Mouse (Mus musculus) lung, postnatal 0 days (tissue): ENCODE results near the gene Nhlrc3. TPM values are rescaled to one million over a fixed set of nuclear protein-coding genes. Genes with fewer than 3 reads are reported as not detected.

ENCODE experiments used
- ATAC-seq: fragments of 200-750 bp; cut with Nextera tagmentation; 2 replicates; pipeline ENCODE4 v1.8.0; 2017; ENCODE audit warnings: moderate library complexity
- DNase-seq: peaks from one replicate; pipeline ENCODE4 v3.0.0-alpha.2; 2016; ENCODE audit warnings: low spot score
- H3K27ac ChIP-seq: fragments of 300-500 bp; sonication (generic); 2 replicates; pipeline ENCODE4 v1.5.1; 2014; ENCODE audit warnings: antibody characterized with exemption, mild to moderate bottlenecking, low read length, mixed read lengths
- H3K27me3 ChIP-seq: fragments of 300-500 bp; sonication (generic); replicated peaks from 2 replicates; pipeline ENCODE4 v1.6.1; 2014; ENCODE audit warnings: low read length, mixed read lengths; ENCODE audit not compliant: insufficient read depth
- H3K36me3 ChIP-seq: fragments of 300-500 bp; sonication (generic); 2 replicates; pipeline ENCODE4 v1.6.1; 2014; ENCODE audit warnings: low read length, mixed read lengths; ENCODE audit not compliant: insufficient read depth
- H3K4me1 ChIP-seq: fragments of 300-500 bp; sonication (generic); 2 replicates; pipeline ENCODE4 v1.6.1; 2014; ENCODE audit warnings: antibody characterized with exemption, low read depth, low read length, mixed read lengths; ENCODE audit not compliant: insufficient read depth
- H3K4me2 ChIP-seq: fragments of 300-500 bp; sonication (generic); replicated peaks from 2 replicates; pipeline ENCODE4 v1.6.1; 2014; ENCODE audit warnings: low read depth, mild to moderate bottlenecking, low read length, moderate library complexity, mixed read lengths
- H3K4me3 ChIP-seq: fragments of 300-500 bp; sonication (generic); 2 replicates; pipeline ENCODE4 v1.5.1; 2014; ENCODE audit warnings: low read depth, low read length
- H3K9ac ChIP-seq: fragments of 300-500 bp; sonication (generic); replicated peaks from 2 replicates; pipeline ENCODE4 v1.6.1; 2014; ENCODE audit warnings: low read depth, mild to moderate bottlenecking
- H3K9me3 ChIP-seq: fragments of 300-500 bp; sonication (generic); 2 replicates; pipeline ENCODE4 v1.6.1; 2016; ENCODE audit warnings: low read length, mixed read lengths
- CTCF ChIP-seq: IDR thresholded peaks from 2 replicates; pipeline ENCODE4 v1.5.1; 2016; ENCODE audit warnings: antibody characterized with exemption, mild to moderate bottlenecking
- EP300 ChIP-seq: IDR thresholded peaks from 2 replicates; pipeline ENCODE4 v1.6.1; 2016; ENCODE audit warnings: antibody characterized with exemption, mild to moderate bottlenecking, control low read depth
- WGBS: fragments of 180-500 bp; shearing (Covaris S2); extraction: QIAGEN DNeasy Blood & Tissue Kit; methylation state at CpG from one replicate; pipeline ENCODE4 v1.1.7; 2014; 5-methylcytosine and 5-hydroxymethylcytosine counted together
- polyA plus RNA-seq: library from polyadenylated mRNA; unstranded; fragments of >200 nt; fragmentation: Nextera tagmentation; extraction: Ambion mirVana; gene quantifications from 2 replicates; pipeline ENCODE4 v1.2.1, GENCODE M21; 2015

Gene Nhlrc3
- polyA plus RNA-seq, 1 experiment from 2014 or later: 11.2 TPM

DNA sequence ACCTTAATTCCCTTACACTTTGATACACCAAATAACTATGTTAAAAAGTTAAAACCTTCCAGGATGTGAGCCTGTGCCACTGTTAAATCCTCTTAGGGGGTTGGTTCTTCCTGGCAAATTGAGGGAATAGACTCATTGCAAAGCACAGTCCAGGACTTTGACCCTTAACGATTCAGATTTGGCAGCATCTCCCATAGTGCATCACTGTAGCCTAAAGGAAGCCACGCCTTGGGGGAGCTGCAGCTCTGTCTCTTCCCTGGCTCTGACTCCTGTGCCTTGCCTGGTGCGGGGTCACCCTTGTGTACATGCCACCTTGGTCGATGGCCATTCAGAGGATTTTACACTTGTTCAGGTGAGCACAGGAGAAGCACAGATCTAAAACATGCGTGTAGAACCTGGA, 6.5 kb upstream of the Nhlrc3 start:
- WGBS: 77% methylated on average over 5 of the region's 5 CpGs
- DNase-seq: no peak

DNA sequence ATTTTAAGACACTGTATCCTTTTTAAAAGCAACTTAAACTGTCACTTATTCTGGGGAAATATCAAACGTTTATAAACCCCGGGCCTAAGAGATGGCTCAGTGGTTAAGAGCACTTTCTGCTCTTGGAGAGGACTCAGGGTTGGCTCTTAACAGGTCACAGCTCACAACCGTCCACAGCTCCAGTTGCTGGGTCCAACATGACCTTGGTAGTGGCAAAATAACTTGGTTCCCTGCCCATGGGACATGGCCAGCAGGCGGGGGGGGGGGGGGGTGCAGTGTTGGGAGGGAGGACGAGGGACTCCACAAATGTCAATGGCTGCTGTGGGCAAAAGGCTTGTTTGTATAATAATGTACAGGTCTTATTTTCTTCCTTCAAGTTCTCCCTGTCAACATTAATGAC, 4.2 kb upstream of the Nhlrc3 start:
- ATAC-seq: no peak
- DNase-seq: no peak
- peaks cover 9% of the 10 kb centered on the region; the same call in 1 of the 2 replicates for H3K4me1 ChIP-seq

More for the DNA sequence above, 6.5 kb upstream of the Nhlrc3 start:
- ATAC-seq: no peak
- no peaks in the 10 kb centered on the region for H3K9me3 ChIP-seq
- TF ChIP-seq EP300 (no peak), CTCF (no peak)
- H3K4me3 ChIP-seq: no peak overlapping the region
- H3K36me3 ChIP-seq: peaks cover 29% of the 10 kb centered on the region
- no peaks in the 10 kb centered on the region for H3K27me3 ChIP-seq
- no peak overlapping the region for H3K27ac ChIP-seq
- H3K9ac ChIP-seq: no peak overlapping the region
- peaks cover 9% of the 10 kb centered on the region; the same call in 1 of the 2 replicates for H3K4me1 ChIP-seq
- no peak overlapping the region for H3K4me2 ChIP-seq

DNA sequence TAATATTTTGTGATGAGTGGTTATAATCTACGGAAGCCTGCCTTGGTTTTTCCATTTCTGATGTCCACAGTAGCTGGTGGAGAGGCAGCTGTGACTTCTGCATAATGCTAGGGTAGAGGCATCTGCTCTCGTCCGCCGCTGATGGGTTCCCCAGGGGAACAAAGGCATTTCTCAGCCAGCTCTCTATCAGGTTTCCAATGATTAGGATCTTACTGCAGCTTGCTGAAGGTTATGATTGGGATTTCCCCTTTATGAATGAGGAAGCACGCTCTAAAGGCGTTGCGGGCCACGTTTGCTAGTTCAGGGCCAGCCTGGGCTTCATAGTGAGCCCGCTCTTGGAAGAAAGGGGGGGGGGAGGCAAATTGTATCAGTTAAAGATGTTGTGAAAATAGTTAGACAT, 3.3 kb upstream of the Nhlrc3 start:
- H3K27ac ChIP-seq: no peak overlapping the region
- H3K4me1 ChIP-seq: peaks cover 13% of the 10 kb centered on the region; the same call in 1 of the 2 replicates
- DNase-seq (no peak), ATAC-seq (no peak)
- TF ChIP-seq CTCF (no peak), EP300 (no peak)
- 79% methylated on average over 9 of the region's 9 CpGs for WGBS
- no peak overlapping the region for H3K9ac ChIP-seq
- H3K36me3 ChIP-seq: 0 out of 2 replicates have a peak, but pooled peaks cover 8% of the 10 kb centered on the region
- no peaks in the 10 kb centered on the region for H3K9me3 ChIP-seq
- H3K27me3 ChIP-seq: no peaks in the 10 kb centered on the region
- no peak overlapping the region for H3K4me3 ChIP-seq
- H3K4me2 ChIP-seq: no peak overlapping the region

More for the DNA sequence above, 4.2 kb upstream of the Nhlrc3 start:
- TF ChIP-seq CTCF: no peak
- no peak for TF ChIP-seq EP300
- H3K4me2 ChIP-seq: no peak overlapping the region
- H3K9ac ChIP-seq: no peak overlapping the region
- WGBS: 55% methylated on average over 5 of the region's 5 CpGs
- H3K27ac ChIP-seq: no peak overlapping the region
- H3K4me3 ChIP-seq: no peak overlapping the region
- H3K27me3 ChIP-seq: no peaks in the 10 kb centered on the region
- H3K36me3 ChIP-seq: 0 out of 2 replicates have a peak, but pooled peaks cover 8% of the 10 kb centered on the region
- H3K9me3 ChIP-seq: no peaks in the 10 kb centered on the region

DNA sequence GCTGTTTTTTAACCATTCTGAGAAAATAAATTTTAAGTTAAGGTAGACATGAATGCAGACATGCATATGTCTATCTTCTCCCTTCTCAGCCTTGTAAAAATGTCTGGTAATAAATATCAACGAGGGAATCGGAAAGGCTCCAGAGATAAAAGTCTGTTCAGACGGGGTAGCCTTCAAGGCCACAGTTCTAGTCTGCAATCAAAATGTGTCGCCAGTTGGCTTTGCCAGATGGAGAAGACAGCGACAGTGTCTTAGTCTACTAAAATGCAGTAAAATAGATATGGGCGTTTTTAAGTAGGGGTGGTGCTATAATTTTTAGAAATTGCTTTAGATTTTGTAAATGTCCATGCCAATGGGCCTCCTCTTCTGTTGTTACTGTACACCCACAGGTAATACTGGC, 2.2 kb upstream of the Nhlrc3 start:
- no peaks in the 10 kb centered on the region for H3K9me3 ChIP-seq
- DNase-seq: no peak
- H3K4me1 ChIP-seq: peaks cover 13% of the 10 kb centered on the region; the same call in 1 of the 2 replicates
- ATAC-seq: no peak
- H3K27me3 ChIP-seq: no peaks in the 10 kb centered on the region
- no peak for TF ChIP-seq CTCF
- TF ChIP-seq EP300: no peak
- peak overlapping the region; percentile 17; the same call in 1 of the 2 replicates for H3K9ac ChIP-seq
- H3K4me2 ChIP-seq: peak overlapping the region; percentile 76; the same call in 1 of the 2 replicates
- H3K4me3 ChIP-seq: no peak overlapping the region
- WGBS: 30% methylated on average over 6 of the region's 6 CpGs
- no peak overlapping the region for H3K27ac ChIP-seq
- peaks cover 4% of the 10 kb centered on the region; the same call in 1 of the 2 replicates for H3K36me3 ChIP-seq

DNA sequence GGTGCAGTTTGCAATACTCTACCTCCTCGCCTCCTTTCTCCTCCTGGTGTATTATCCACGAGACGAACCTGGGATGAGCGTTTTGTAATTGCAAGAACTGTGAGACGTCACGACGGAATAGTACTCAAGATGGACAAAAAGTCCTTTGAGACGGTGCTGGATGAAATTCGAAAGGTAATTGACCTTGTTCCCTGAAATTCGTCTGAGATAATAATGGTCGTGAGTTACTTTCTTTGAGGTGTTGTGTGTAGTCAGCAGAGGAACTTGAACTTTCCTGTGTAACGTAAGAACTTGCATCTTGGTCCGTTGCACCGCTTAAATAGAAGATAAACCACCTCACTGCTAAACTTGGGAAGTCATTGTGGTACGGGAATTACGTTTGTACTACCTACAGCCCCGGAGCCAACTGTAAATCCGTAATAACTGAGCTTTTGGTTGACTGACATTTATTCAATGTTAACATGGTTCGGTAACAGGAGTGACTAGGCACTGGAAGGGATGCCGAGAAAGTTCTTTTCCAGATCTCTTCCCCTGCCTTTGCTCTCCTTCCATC, 1.1 kb upstream of the Nhlrc3 start:
- no peaks in the 10 kb centered on the region for H3K27me3 ChIP-seq
- under 1% methylated on average over 20 of the region's 20 CpGs for WGBS
- no peak for ATAC-seq
- peak overlapping the region; percentile 69 for H3K4me3 ChIP-seq
- H3K4me2 ChIP-seq: peak overlapping the region; percentile 76
- peak overlapping the region; percentile 83 for H3K9ac ChIP-seq
- peaks cover 13% of the 10 kb centered on the region; the same call in 1 of the 2 replicates for H3K4me1 ChIP-seq
- H3K36me3 ChIP-seq: peaks cover 4% of the 10 kb centered on the region; the same call in 1 of the 2 replicates
- H3K9me3 ChIP-seq: no peaks in the 10 kb centered on the region
- DNase-seq: peak; percentile 25
- TF ChIP-seq CTCF: no peak
- TF ChIP-seq EP300: no peak
- peak overlapping the region; percentile 88 for H3K27ac ChIP-seq

DNA sequence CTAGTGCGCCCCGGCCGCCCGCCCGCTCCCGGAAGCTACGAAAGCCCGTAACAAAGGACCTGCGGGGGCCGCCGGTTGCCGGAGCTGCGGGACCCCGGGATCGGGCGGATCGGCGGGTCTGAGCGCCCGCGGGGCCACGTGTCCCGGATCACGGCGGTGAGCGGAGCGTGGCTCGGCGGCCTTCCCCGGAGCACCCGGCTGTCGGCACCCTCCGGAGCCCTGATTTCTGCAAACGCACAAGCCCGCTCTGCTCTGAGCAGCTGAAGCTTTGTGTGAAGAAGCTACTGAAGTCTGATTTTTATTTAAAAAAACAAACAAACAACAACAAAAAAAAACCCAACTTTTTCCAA, 608 bp upstream of the Nhlrc3 start:
- Histone ChIP-seq H3K27ac (peak overlapping the region; percentile 88), H3K27me3 (no peaks in the 10 kb centered on the region), H3K9me3 (no peaks in the 10 kb centered on the region), H3K9ac (peak overlapping the region; percentile 83), H3K4me2 (peak overlapping the region; percentile 76), H3K4me1 (peaks cover 13% of the 10 kb centered on the region; the same call in 1 of the 2 replicates), H3K4me3 (peak overlapping the region; percentile 69), H3K36me3 (peaks cover 5% of the 10 kb centered on the region; the same call in 1 of the 2 replicates)
- no peak for DNase-seq
- no peak for TF ChIP-seq CTCF
- no peak for TF ChIP-seq EP300
- WGBS: under 1% methylated on average over 35 of the region's 35 CpGs
- peak; percentile 30 for ATAC-seq
